Mouse (Mus musculus) stomach, postnatal 0 days (tissue): ENCODE results near the gene Slc6a6. TPM values are rescaled to one million over a fixed set of nuclear protein-coding genes. Genes with fewer than 3 reads are reported as not detected.

Source experiments
- ATAC-seq: fragments of 200-750 bp; cut with Nextera tagmentation; 2 replicates; pipeline ENCODE4 v1.8.0; 2017; ENCODE audit not compliant: low FRiP score, low TSS enrichment
- DNase-seq: peaks from one replicate; pipeline ENCODE4 v3.0.0-alpha.2; 2016; ENCODE audit warnings: low spot score
- H3K27ac ChIP-seq: fragments of 300-500 bp; sonication (generic); replicated peaks from 2 replicates; pipeline ENCODE4 v1.5.1; 2014; ENCODE audit warnings: mild to moderate bottlenecking, control low read depth
- H3K27me3 ChIP-seq: fragments of 300-500 bp; sonication (generic); 2 replicates; pipeline ENCODE4 v1.6.1; 2014; ENCODE audit warnings: low read length; ENCODE audit not compliant: control insufficient read depth, insufficient read depth
- H3K36me3 ChIP-seq: fragments of 300-500 bp; sonication (generic); 2 replicates; pipeline ENCODE4 v1.6.1; 2014; ENCODE audit warnings: low read length, mixed read lengths; ENCODE audit not compliant: control insufficient read depth, insufficient read depth
- H3K4me1 ChIP-seq: fragments of 300-500 bp; sonication (generic); replicated peaks from 2 replicates; pipeline ENCODE4 v1.6.1; 2014; ENCODE audit warnings: antibody characterized with exemption; ENCODE audit not compliant: control insufficient read depth, insufficient read depth
- H3K4me2 ChIP-seq: fragments of 300-500 bp; sonication (generic); replicated peaks from 2 replicates; pipeline ENCODE4 v1.6.1; 2014; ENCODE audit warnings: low read depth, mild to moderate bottlenecking, control low read depth, moderate library complexity
- H3K4me3 ChIP-seq: fragments of 300-500 bp; sonication (generic); 2 replicates; pipeline ENCODE4 v1.5.1; 2014; ENCODE audit warnings: low read depth, low read length, control low read depth
- H3K9ac ChIP-seq: fragments of 300-500 bp; sonication (generic); 2 replicates; pipeline ENCODE4 v1.6.1; 2014; ENCODE audit warnings: mild to moderate bottlenecking, low read length, control low read depth, mixed read lengths
- H3K9me3 ChIP-seq: fragments of 300-500 bp; sonication (generic); 2 replicates; pipeline ENCODE4 v1.6.1; 2016; ENCODE audit warnings: low read length; ENCODE audit not compliant: control insufficient read depth
- CTCF ChIP-seq: IDR thresholded peaks from 2 replicates; pipeline ENCODE4 v1.5.1; 2016; ENCODE audit warnings: antibody characterized with exemption, low read depth, mild to moderate bottlenecking, moderate library complexity
- EP300 ChIP-seq: optimal IDR thresholded peaks from 2 replicates; pipeline ENCODE3; 2016; ENCODE audit warnings: antibody characterized with exemption
- WGBS: fragments of 180-500 bp; shearing (Covaris S2); extraction: QIAGEN DNeasy Blood & Tissue Kit; methylation state at CpG from one replicate; pipeline ENCODE4 v1.1.7; 2014; 5-methylcytosine and 5-hydroxymethylcytosine counted together
- polyA plus RNA-seq: library from polyadenylated mRNA; unstranded; fragments of >200 nt; fragmentation: Nextera tagmentation; extraction: Ambion mirVana; gene quantifications from 2 replicates; pipeline ENCODE4 v1.2.1, GENCODE M21; 2015

The Slc6a6 gene
- polyA plus RNA-seq, 1 experiment from 2014 or later = 66.5 TPM

GRCm38 (mm10) chr6:91785018-91785417 lies 101.2 kb downstream of the Slc6a6 start:
- no peaks in the 10 kb centered on the region for H3K27me3 ChIP-seq
- no peaks in the 10 kb centered on the region for H3K4me1 ChIP-seq
- ATAC-seq = no peak
- no peaks in the 10 kb centered on the region for H3K9me3 ChIP-seq
- no peak overlapping the region for H3K9ac ChIP-seq
- no peak overlapping the region for H3K4me3 ChIP-seq
- H3K36me3 ChIP-seq = no peaks in the 10 kb centered on the region
- no peak overlapping the region for H3K4me2 ChIP-seq
- no peak overlapping the region for H3K27ac ChIP-seq
- 55% methylated on average over 3 of the region's 3 CpGs for WGBS
- DNase-seq = no peak
- TF ChIP-seq EP300 = no peak
- no peak for TF ChIP-seq CTCF

GRCm38 (mm10) chr6:91788311-91788798 lies 104.5 kb downstream of the Slc6a6 start:
- no peak overlapping the region for H3K4me3 ChIP-seq
- no peak for TF ChIP-seq EP300
- TF ChIP-seq CTCF = no peak
- no peak overlapping the region for H3K9ac ChIP-seq
- no peak overlapping the region for H3K27ac ChIP-seq
- H3K4me2 ChIP-seq = no peak overlapping the region
- no peaks in the 10 kb centered on the region for H3K9me3 ChIP-seq
- H3K27me3 ChIP-seq = no peaks in the 10 kb centered on the region
- no peaks in the 10 kb centered on the region for H3K36me3 ChIP-seq
- no peaks in the 10 kb centered on the region for H3K4me1 ChIP-seq
- no peak; the same call in 1 of the 2 replicates for ATAC-seq
- DNase-seq = no peak
- WGBS = 75% methylated on average over 9 of the region's 9 CpGs

GRCm38 (mm10) chr6:91795640-91796039 lies 111.8 kb downstream of the Slc6a6 start:
- Histone ChIP-seq H3K4me3 (no peak overlapping the region), H3K27me3 (no peaks in the 10 kb centered on the region), H3K4me1 (no peaks in the 10 kb centered on the region), H3K4me2 (no peak overlapping the region), H3K9me3 (no peaks in the 10 kb centered on the region), H3K36me3 (no peaks in the 10 kb centered on the region), H3K9ac (no peak overlapping the region), H3K27ac (no peak overlapping the region)
- TF ChIP-seq EP300 = no peak
- no peak for TF ChIP-seq CTCF
- no peak for DNase-seq
- WGBS = 60% methylated on average over 3 of the region's 3 CpGs
- ATAC-seq = peak; percentile 25; the same call in 1 of the 2 replicates

- H3K4me1 ChIP-seq = no peaks in the 10 kb centered on the region
- H3K27ac ChIP-seq = no peak overlapping the region
- TF ChIP-seq CTCF = no peak
- TF ChIP-seq EP300 = no peak
- 0 out of 2 replicates have a peak, but pooled peaks have one; percentile 17 for ATAC-seq
- H3K9ac ChIP-seq = no peak overlapping the region
- H3K36me3 ChIP-seq = no peaks in the 10 kb centered on the region
- DNase-seq = peak; percentile 33
- H3K9me3 ChIP-seq = no peaks in the 10 kb centered on the region
- H3K4me2 ChIP-seq = no peak overlapping the region
- 40% methylated on average over 9 of the region's 9 CpGs for WGBS
- H3K27me3 ChIP-seq = no peaks in the 10 kb centered on the region
- no peak overlapping the region for H3K4me3 ChIP-seq
These were observed 112.2 kb downstream of the Slc6a6 start for GRCm38 (mm10) chr6:91796064-91796463.

- 90% methylated on average over 4 of the region's 4 CpGs for WGBS
- Histone ChIP-seq H3K9ac (no peak overlapping the region), H3K9me3 (no peaks in the 10 kb centered on the region), H3K27ac (no peak overlapping the region), H3K36me3 (no peaks in the 10 kb centered on the region), H3K4me2 (no peak overlapping the region), H3K4me1 (no peaks in the 10 kb centered on the region), H3K27me3 (no peaks in the 10 kb centered on the region), H3K4me3 (no peak overlapping the region)
- DNase-seq (no peak), ATAC-seq (no peak)
- TF ChIP-seq EP300 = no peak
- no peak for TF ChIP-seq CTCF
These were observed 112.9 kb downstream of the Slc6a6 start for GRCm38 (mm10) chr6:91796736-91797135.

GRCm38 (mm10) chr6:91798496-91798895 lies 114.6 kb downstream of the Slc6a6 start:
- TF ChIP-seq CTCF = no peak
- TF ChIP-seq EP300 = no peak
- 50% methylated on average over 12 of the region's 12 CpGs for WGBS
- DNase-seq = no peak
- Histone ChIP-seq H3K4me3 (no peak overlapping the region), H3K27ac (no peak overlapping the region), H3K27me3 (no peaks in the 10 kb centered on the region), H3K4me1 (no peaks in the 10 kb centered on the region), H3K4me2 (no peak overlapping the region), H3K36me3 (no peaks in the 10 kb centered on the region), H3K9ac (no peak overlapping the region), H3K9me3 (no peaks in the 10 kb centered on the region)
- ATAC-seq = no peak
